Mouse (Mus musculus) liver, embryonic 15.5 days (tissue): ENCODE results near the gene Spata31d1a. TPM values are rescaled to one million over a fixed set of nuclear protein-coding genes. Genes with fewer than 3 reads are reported as not detected.
"Not testable (repeated sequence)": the region's sequence is repeated elsewhere in the genome, so short reads cannot be mapped to it uniquely, and the experiment has no call there.

Experiments
- ATAC-seq: fragments of 200-750 bp; cut with Nextera tagmentation; 2 replicates; pipeline ENCODE4 v1.8.0; 2017; ENCODE audit warnings: moderate number of reproducible peaks, mild to moderate bottlenecking, moderate library complexity; ENCODE audit not compliant: insufficient read depth
- H3K27ac ChIP-seq: fragments of 300-500 bp; sonication (generic); replicated peaks from 2 replicates; pipeline ENCODE4 v1.5.1; 2015; ENCODE audit warnings: mild to moderate bottlenecking, inconsistent platforms
- H3K27me3 ChIP-seq: fragments of 300-500 bp; sonication (generic); 2 replicates; pipeline ENCODE4 v1.6.1; 2015; ENCODE audit warnings: mild to moderate bottlenecking, inconsistent platforms
- H3K36me3 ChIP-seq: fragments of 300-500 bp; sonication (generic); replicated peaks from 2 replicates; pipeline ENCODE4 v1.6.1; 2015; ENCODE audit warnings: moderate library complexity, mild to moderate bottlenecking, inconsistent platforms
- H3K4me1 ChIP-seq: fragments of 300-500 bp; sonication (generic); replicated peaks from 2 replicates; pipeline ENCODE4 v1.6.1; 2015; ENCODE audit warnings: inconsistent platforms
- H3K4me2 ChIP-seq: fragments of 300-500 bp; sonication (generic); 2 replicates; pipeline ENCODE4 v1.6.1; 2015; ENCODE audit warnings: moderate library complexity, mild to moderate bottlenecking, inconsistent platforms
- H3K4me3 ChIP-seq: fragments of 300-500 bp; sonication (generic); replicated peaks from 2 replicates; pipeline ENCODE4 v1.5.1; 2015; ENCODE audit warnings: mild to moderate bottlenecking, inconsistent platforms
- H3K9ac ChIP-seq: fragments of 300-500 bp; sonication (generic); 2 replicates; pipeline ENCODE4 v1.6.1; 2015; ENCODE audit warnings: moderate library complexity, mild to moderate bottlenecking, inconsistent platforms
- H3K9me3 ChIP-seq: fragments of 300-500 bp; sonication (generic); replicated peaks from 2 replicates; pipeline ENCODE4 v1.6.1; 2016; ENCODE audit warnings: inconsistent platforms
- WGBS: fragments of 180-500 bp; shearing (Covaris S2); methylation state at CpG from one replicate; pipeline ENCODE4 v1.1.7; 2015; ENCODE audit warnings: mixed read lengths; ENCODE audit not compliant: insufficient replicate concordance; 5-methylcytosine and 5-hydroxymethylcytosine counted together
- polyA plus RNA-seq: library from polyadenylated mRNA; unstranded; fragments of >200 nt; fragmentation: Nextera tagmentation; extraction: Ambion mirVana; gene quantifications from 2 replicates; pipeline ENCODE4 v1.2.1, GENCODE M21; 2015

The Spata31d1a gene
- polyA plus RNA-seq, 1 experiment from 2014 or later = not detected

DNA sequence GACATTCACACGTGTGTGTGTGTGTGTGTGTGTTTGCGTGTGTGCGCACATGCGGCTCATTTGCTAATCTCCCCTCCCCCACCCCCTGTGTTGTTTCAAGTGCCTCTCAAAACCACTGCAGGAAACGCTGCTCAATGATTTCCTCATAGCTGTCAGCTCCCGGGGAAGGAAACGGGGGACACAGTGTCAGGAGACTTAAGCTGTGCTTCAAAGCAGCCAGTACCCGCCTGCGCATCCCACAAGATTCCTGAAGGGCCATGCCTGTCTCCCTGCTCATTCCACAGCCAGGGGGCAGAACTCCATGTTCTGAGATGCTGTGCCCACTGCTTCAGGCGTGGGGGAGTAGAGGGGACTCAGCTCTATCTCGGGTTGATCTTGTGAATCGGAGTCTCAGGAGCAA lies 5.6 kb downstream of the Spata31d1a start:
- 15% methylated on average over 12 of the region's 12 CpGs for WGBS
- Histone ChIP-seq H3K36me3 (no peaks in the 10 kb centered on the region), H3K9ac (no peak overlapping the region), H3K4me3 (no peak overlapping the region), H3K9me3 (no peaks in the 10 kb centered on the region), H3K27ac (no peak overlapping the region), H3K4me1 (peaks cover 14% of the 10 kb centered on the region; the same call in 1 of the 2 replicates), H3K4me2 (0 out of 2 replicates have a peak overlapping the region, but pooled peaks have one; percentile 4), H3K27me3 (peaks cover 46% of the 10 kb centered on the region)
- no peak for ATAC-seq

DNA sequence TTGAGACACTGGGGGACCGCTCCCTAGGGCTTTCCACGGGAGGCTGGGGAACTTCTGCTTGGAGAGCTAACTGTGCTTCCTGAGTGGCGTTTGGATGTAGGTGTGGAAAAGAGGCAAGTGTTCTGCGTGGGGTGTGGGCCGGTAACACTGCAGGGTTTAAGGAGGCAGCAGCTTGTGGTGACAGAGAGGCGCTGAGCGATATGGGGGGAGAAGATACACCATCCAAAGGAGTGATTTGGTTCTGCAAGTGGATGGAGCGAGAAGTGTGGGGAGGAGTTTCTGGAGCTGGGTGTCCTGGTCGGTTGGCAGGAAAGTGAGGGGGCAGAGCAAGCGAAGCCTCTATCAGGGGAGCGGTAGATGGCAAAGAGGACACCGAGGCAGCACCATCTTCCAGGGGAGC lies 6.6 kb downstream of the Spata31d1a start:
- Histone ChIP-seq H3K9me3 (no peaks in the 10 kb centered on the region), H3K4me2 (no peak overlapping the region), H3K27me3 (peaks cover 50% of the 10 kb centered on the region), H3K27ac (no peak overlapping the region), H3K4me3 (no peak overlapping the region), H3K9ac (no peak overlapping the region), H3K4me1 (peaks cover 12% of the 10 kb centered on the region; the same call in 1 of the 2 replicates), H3K36me3 (no peaks in the 10 kb centered on the region)
- WGBS = 66% methylated on average over 12 of the region's 12 CpGs
- no peak for ATAC-seq

DNA sequence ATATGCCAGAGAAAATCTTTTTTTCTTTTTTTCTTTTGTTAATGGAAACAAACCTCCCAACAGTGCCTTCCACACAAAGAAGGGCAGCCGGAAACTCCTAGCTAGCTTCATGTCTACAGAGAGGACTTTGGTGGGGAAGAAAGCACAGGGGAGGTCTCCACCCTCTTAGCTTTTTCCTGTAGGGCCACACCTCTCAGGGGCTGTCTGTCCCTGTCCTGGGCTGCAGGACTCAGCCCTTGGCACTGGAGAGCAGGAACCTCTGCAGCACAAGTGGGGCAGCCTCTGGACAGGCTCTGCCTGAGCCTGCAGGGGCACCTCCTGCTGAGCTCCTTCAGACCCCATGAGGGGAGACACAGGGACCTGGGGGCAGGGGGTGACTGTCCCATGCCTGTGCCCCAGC lies 10.0 kb downstream of the Spata31d1a start:
- not testable (repeated sequence) for H3K4me2 ChIP-seq, H3K9me3 ChIP-seq, H3K4me1 ChIP-seq, H3K27ac ChIP-seq, H3K9ac ChIP-seq, H3K4me3 ChIP-seq, ATAC-seq, H3K36me3 ChIP-seq
- peaks cover 55% of the 10 kb centered on the region for H3K27me3 ChIP-seq
- 67% methylated on average over 1 of the region's 1 CpGs for WGBS

DNA sequence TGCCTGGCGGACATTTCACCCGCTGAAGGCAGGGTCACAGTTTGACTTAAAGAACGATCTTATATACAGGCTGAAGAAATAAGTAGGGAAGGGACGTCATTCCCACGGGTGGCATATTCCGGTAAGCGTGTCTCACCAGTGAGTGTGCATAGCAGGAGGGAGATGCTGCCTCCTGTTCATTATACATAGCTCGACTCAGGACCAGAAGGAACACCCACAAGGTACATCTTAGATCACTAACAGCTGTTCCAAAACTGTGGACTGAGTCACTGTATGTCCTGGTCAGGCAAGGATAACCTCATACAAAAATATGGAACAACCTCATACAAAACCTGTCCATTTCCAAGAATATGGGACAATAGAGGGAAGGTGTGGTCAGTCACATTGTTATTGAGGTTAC lies 11.0 kb downstream of the Spata31d1a start:
- 83% methylated on average over 8 of the region's 8 CpGs for WGBS
- Histone ChIP-seq H3K4me1 (0 out of 2 replicates have a peak, but pooled peaks cover under 1% of the 10 kb centered on the region), H3K27ac (no peak overlapping the region), H3K4me2 (no peak overlapping the region), H3K4me3 (no peak overlapping the region), H3K9me3 (no peaks in the 10 kb centered on the region), H3K9ac (no peak overlapping the region), H3K36me3 (no peaks in the 10 kb centered on the region), H3K27me3 (peaks cover 45% of the 10 kb centered on the region)
- no peak for ATAC-seq

DNA sequence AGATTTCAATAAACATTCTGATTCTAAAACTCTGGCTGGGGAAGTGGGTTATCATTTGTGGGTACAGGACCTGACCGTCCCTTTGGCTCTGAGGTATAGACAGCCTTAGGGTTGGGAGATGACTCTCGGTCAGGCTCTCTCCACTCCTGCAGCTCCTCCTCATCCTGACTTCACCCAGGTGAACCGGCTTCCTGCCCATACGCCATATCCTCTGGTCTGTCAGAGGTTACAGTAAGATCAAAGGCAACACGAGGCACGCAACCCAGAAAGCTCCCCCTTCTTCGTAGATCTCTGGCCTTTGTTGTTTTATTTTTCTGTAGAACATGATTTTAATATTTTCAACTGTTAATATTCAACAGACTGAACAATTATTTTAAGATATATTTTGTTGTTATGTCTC lies 14.3 kb downstream of the Spata31d1a start:
- Histone ChIP-seq H3K9ac (no peak overlapping the region), H3K4me3 (no peak overlapping the region), H3K4me1 (no peaks in the 10 kb centered on the region), H3K9me3 (no peaks in the 10 kb centered on the region), H3K27ac (no peak overlapping the region), H3K27me3 (peaks cover 17% of the 10 kb centered on the region), H3K4me2 (no peak overlapping the region), H3K36me3 (no peaks in the 10 kb centered on the region)
- ATAC-seq = no peak
- WGBS = 67% methylated on average over 7 of the region's 7 CpGs

DNA sequence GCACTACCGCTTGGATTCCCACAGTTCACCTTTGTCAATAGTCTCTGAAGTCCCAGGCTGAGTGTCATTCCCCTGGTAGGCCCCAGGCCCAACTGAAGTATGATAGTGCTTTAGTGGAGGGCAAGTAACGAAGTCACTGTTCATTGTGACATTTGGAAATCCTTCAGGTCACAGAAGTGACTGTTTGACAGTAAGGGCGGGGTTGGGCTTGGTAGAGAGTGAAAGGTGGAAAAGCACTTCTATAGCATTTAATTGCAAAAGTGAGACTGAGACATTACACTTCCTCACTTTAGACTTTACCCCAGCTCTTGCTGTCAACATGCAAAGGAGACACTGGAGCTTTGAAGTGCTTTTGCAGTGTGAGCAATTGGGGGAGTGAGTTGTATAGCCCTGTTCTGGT lies 16.1 kb downstream of the Spata31d1a start, which contains the start of gene 4921517D22Rik:
Gene 4921517D22Rik, minus strand, starts transcription at position 101 of the 400 bp plus-strand sequence.
- Histone ChIP-seq H3K9ac (no peak within 1 kb of the TSS), H3K36me3 (no peaks in the 10 kb centered on the region), H3K27ac (no peak within 1 kb of the TSS), H3K9me3 (no peaks in the 10 kb centered on the region), H3K4me2 (no peak within 1 kb of the TSS), H3K4me3 (no peak within 1 kb of the TSS), H3K4me1 (no peaks in the 10 kb centered on the region), H3K27me3 (peaks cover 19% of the 10 kb centered on the region)
- ATAC-seq = no peak
- 59% methylated on average over 3 of the region's 3 CpGs for WGBS

DNA sequence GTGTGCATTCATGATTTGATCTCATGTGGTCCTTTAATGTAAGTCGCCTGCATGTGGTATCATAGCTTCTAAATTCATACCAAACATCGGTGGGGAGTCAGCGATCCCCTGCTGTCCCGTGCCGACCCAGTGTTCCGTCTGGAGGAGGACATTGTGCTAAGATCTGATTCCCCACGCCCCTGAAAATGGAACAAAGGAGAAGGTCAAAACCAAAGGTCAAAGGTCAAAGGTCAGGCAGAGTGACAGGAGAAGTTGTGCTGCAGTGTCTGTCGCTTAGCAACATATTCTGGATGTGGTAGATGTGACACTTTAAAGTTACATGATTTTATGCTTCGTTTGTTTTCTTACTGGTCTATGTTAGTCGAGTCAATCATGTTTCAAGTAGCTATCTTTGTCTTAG lies 18.7 kb downstream of the Spata31d1a start:
- Histone ChIP-seq H3K4me3 (no peak overlapping the region), H3K9ac (no peak overlapping the region), H3K4me2 (no peak overlapping the region), H3K36me3 (no peaks in the 10 kb centered on the region), H3K9me3 (no peaks in the 10 kb centered on the region), H3K4me1 (no peaks in the 10 kb centered on the region), H3K27me3 (peaks cover 6% of the 10 kb centered on the region), H3K27ac (no peak overlapping the region)
- ATAC-seq = no peak
- 74% methylated on average over 10 of the region's 10 CpGs for WGBS

DNA sequence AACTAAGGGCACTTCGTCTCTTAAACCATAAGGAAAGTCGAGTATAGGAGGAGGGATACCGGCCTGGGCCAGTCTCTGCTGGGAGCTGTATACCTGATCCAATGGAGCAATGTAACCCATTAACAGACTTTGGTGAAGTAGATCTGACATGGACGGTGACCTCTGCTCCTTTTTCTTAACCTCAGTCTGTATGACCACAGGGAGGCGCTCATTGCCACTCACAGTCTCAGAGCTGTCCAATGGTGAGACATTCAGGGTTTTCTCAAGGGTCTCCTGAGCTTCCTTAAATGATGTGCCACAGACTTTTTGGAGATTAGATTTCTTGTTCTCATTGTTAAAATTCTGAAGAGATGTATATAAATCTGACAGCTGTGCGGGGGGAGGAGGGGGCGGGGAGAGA lies 19.6 kb downstream of the Spata31d1a start:
- no peak overlapping the region for H3K4me3 ChIP-seq
- no peak overlapping the region for H3K4me2 ChIP-seq
- peaks cover 6% of the 10 kb centered on the region for H3K27me3 ChIP-seq
- no peaks in the 10 kb centered on the region for H3K36me3 ChIP-seq
- H3K9me3 ChIP-seq = no peaks in the 10 kb centered on the region
- 74% methylated on average over 7 of the region's 7 CpGs for WGBS
- no peaks in the 10 kb centered on the region for H3K4me1 ChIP-seq
- ATAC-seq = no peak
- no peak overlapping the region for H3K27ac ChIP-seq
- H3K9ac ChIP-seq = no peak overlapping the region

DNA sequence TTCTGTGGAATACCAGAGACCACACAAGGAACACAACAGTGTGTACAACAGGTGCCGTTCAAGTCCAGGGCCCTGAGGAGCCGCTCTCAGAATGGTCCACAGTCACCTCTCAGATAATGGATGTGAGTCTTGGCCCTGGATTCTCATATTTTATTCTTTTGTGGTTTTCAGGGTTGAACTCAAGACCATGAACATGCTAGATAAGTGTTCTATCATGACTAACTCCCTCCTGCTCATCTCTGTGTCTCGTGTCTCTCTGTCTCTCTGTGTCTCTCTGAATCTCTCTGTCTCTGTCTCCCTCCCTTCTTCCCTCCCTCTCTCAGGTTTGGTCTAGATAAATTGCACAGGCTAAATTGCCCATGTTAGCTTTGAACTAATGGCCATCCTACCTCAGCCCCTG lies 20.3 kb downstream of the Spata31d1a start:
- peaks cover 6% of the 10 kb centered on the region for H3K27me3 ChIP-seq
- no peaks in the 10 kb centered on the region for H3K36me3 ChIP-seq
- WGBS = 47% methylated on average over 3 of the region's 3 CpGs
- no peak overlapping the region for H3K27ac ChIP-seq
- no peaks in the 10 kb centered on the region for H3K4me1 ChIP-seq
- H3K4me3 ChIP-seq = no peak overlapping the region
- ATAC-seq = no peak
- H3K4me2 ChIP-seq = no peak overlapping the region
- H3K9me3 ChIP-seq = no peaks in the 10 kb centered on the region
- no peak overlapping the region for H3K9ac ChIP-seq

DNA sequence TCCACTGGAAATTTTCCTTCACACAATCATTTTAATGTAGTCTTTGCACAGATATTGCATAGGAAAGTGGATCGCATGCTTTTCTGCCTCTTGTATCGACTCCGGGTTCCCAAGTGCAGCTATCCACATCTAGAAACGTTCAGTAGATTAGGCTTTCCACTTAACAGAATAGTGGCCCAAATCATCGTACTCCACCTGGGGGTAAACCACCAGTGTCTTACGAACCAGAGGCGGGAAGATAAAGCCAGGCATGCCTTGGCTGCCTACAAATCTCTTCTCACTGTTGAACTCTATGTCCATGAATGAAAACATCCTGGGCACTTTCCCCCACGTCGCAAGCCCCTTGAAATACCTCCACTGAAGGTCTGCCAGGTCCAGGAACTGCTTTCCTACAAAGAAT lies 20.8 kb downstream of the Spata31d1a start:
- Histone ChIP-seq H3K9ac (no peak overlapping the region), H3K27me3 (peaks cover 6% of the 10 kb centered on the region), H3K4me1 (no peaks in the 10 kb centered on the region), H3K27ac (no peak overlapping the region), H3K9me3 (no peaks in the 10 kb centered on the region), H3K36me3 (no peaks in the 10 kb centered on the region), H3K4me3 (no peak overlapping the region), H3K4me2 (no peak overlapping the region)
- ATAC-seq = no peak
- 59% methylated on average over 9 of the region's 9 CpGs for WGBS

DNA sequence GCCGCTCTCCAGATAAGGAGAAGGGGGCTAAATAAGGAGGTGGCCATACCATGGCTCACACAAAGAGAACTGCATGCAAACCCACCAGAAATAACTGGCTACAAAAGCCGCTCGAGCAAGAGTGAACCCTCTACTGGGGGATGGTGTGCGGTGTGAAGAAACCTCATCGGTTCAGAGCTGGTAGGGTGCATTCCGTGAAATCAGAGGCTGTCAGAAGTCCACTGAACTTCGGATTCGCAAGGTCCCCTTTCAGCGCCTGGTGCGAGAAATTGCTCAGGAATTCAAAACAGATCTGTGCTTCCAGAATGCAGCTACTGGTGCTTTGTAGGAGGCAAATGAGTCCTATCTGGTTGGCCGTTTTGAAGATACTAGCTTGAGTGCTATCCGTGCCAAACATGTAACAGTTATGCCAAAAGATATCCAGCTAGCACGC lies 21.8 kb downstream of the Spata31d1a start:
- H3K9me3 ChIP-seq = no peaks in the 10 kb centered on the region
- WGBS = 64% methylated on average over 13 of the region's 13 CpGs
- no peak for ATAC-seq
- no peak overlapping the region for H3K4me2 ChIP-seq
- H3K4me1 ChIP-seq = no peaks in the 10 kb centered on the region
- no peak overlapping the region for H3K4me3 ChIP-seq
- no peak overlapping the region for H3K27ac ChIP-seq
- H3K27me3 ChIP-seq = peaks cover 6% of the 10 kb centered on the region
- no peak overlapping the region for H3K9ac ChIP-seq
- no peaks in the 10 kb centered on the region for H3K36me3 ChIP-seq

DNA sequence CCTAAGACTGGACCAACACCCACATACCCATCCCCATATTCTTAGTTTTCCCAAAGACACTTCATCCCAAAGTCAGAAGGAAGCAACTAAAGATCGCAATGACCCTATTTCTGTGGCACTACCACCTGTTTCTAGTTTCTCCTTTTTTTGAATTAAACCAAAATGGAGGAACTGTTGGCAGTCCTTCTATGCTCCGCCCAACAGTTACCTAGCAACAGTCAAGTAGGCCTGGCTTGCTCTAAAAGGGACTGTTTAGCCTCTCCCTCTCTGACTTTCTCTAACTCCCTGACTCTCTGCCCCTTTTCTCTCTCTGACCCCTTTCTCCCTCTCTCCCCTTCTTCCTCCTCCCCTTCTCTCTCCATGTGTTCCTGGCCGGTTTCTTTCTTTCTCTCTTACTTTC lies 24.9 kb downstream of the Spata31d1a start:
- ATAC-seq = no peak
- H3K27me3 ChIP-seq = peaks cover 13% of the 10 kb centered on the region
- peaks cover 10% of the 10 kb centered on the region for H3K4me1 ChIP-seq
- no peaks in the 10 kb centered on the region for H3K36me3 ChIP-seq
- no peak overlapping the region for H3K9ac ChIP-seq
- WGBS = 72% methylated on average over 3 of the region's 3 CpGs
- H3K4me2 ChIP-seq = no peak overlapping the region
- no peak overlapping the region for H3K27ac ChIP-seq
- no peak overlapping the region for H3K4me3 ChIP-seq
- no peaks in the 10 kb centered on the region for H3K9me3 ChIP-seq
